Mouse (Mus musculus) thymus, postnatal 14 days (tissue): ENCODE measurements around the gene Cela3a.
"Not testable (repeated sequence)": the region's sequence is repeated elsewhere in the genome, so short reads cannot be mapped to it uniquely, and the experiment has no call there.

Experiments
- DNase-seq: peaks from one replicate; pipeline ENCODE4 v3.0.0; 2021

The Cela3a gene

DNA sequence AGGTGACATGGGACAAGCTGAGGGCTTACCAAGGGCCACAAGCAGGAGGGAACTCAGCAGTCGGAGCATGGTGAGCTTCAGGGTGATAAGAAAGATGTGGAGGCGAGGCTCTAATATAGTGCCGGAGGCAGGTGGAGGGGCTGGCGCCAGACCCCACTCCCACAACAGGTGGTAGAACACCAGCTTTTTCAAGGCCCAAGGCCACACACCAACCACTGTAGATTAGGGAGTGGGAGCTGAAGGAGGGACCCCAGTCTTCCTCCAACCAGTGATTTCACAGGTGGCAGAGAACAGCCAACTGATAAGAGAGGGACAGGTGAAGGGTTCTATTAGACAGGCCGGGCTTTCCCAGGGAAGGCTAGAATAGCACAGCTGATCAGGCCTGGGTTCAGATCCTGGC is at the start of gene Cela3a:
Gene Cela3a, minus strand, starts transcription at position 101 of the 400 bp plus-strand sequence.
- DNase-seq, result no peak

DNA sequence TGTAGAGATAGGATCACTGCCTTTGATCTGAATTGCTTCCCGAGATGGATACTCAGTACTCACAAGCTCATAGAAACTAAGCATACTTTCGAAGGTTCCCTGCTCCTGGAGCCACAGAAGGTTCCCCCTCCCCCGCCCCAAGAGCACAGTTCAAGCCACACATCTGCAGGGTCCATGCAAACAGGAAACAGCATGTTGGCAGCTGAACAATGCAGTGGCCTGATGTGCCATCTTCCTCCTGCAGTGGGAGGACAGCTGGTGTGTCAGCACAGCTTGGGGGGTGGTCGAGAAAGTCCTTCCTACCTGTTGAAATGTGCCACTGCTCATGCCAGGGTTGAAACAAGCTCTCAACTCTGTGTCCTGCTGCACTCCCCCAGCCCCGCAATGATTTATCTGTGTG is 49.3 kb upstream of the Cela3a start:
- DNase-seq, result peak; percentile 44

DNA sequence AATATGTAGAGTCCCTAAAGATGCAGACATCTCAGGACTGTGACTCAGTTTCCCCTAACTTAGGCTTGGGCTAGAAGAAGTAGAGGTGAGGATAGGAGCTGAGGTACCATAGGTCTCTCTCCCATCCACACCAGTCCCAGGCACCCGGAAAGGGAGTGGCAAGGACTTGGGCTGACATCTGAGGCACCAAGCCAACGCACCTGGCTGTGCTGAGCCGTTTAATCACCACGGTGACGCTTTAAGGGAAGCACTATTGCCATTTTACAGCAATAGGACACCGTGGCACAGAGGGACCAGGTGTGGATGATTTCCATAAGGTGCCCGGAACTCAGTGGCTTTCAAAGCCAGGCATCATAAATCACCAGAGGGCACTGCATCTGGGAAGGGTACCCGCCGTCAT is 48.7 kb upstream of the Cela3a start:
- peak; percentile 27 for DNase-seq

DNA sequence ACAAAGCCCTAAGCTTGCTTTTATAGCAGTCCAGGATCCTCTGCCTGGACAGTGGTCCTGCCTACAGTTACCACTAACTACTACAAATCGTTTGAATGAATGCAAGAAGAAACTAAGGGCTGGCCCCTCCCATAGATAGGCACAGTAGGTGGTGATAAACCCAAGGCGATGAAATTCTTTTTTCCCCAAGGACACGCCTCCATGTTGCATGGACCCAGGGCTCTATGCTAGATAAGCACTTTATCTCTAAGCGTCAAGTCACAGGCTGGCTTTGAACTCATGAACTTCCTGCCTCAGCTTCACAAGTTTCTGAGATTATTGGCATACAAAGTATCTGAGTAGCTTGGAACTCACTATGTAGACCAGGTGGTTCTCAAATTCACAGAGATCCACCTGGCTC is 47.7 kb upstream of the Cela3a start:
- DNase-seq, result no peak

GRCm38 (mm10) chr4:137456581-137456980 is 47.0 kb upstream of the Cela3a start:
- DNase-seq, result no peak

DNA sequence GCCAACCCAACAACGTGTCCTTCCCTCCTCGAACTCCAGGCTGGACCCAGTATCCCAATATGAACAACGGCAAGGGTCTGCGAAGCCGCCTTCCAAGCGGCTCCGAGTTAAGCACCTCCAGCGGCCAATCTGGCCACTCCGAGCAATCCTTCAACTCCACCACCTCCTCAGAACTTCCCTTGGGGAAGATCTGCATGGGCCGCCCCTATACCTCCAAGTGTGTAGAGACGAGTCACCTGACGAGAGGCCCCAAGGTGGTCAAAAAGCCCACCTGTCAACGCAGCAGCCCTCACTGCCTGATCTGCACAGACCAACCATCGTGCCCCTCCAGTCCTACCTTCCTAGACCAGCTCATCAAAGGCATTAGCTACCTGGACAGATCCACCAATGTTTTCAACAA is 45.0 kb upstream of the Cela3a start:
- no peak for DNase-seq

- DNase-seq, result no peak
Measured at GRCm38 (mm10) chr4:137453234-137453767, 43.7 kb upstream of the Cela3a start, which contains the start of gene 1700013G24Rik. 1700013G24Rik (plus strand) TSS chr4:137453284.

- DNase-seq, result no peak
Measured at GRCm38 (mm10) chr4:137452190-137452589, 42.6 kb upstream of the Cela3a start.

GRCm38 (mm10) chr4:137449715-137450114 is 40.1 kb upstream of the Cela3a start:
- no peak for DNase-seq

DNA sequence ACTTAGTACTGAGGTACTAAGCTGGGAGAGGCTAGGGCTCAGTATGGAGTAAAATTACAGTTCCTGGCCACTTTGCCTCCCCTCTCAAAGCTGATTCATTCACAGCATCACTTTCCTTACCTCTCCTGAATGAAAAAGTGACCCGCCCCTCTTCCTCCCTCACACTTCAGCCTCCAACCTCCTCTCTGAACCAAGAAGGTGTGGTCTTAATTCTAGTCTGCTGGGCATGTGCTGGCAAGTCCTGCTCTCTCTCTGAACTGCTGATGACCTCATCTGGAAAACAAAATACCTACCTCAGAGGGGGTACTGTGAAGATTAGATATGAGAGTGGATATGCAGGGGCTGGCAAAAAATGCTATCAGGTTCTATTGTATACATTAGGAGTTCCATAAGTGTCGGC is 39.5 kb upstream of the Cela3a start:
- no peak for DNase-seq

DNA sequence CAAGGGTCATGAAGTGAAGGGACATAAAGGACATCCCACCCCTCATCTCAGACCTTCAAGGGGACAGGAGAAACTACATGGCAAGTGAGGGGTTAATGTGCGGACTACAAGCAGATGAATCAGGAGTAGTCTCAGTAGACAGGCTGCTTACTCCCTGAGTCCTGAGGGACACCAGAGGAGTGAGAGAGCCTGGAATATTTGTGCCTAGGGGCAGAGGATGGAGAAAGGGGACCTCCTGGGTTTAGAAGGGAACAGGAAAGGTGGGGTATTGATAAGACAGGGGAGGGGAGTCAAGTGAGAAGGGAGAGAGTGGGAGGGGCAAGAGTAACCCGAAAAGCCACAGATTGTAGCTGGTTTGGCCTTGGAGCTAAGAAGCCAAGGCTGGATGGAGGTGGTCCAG is 39.0 kb upstream of the Cela3a start:
- no peak for DNase-seq

GRCm38 (mm10) chr4:137448197-137448596 is 38.6 kb upstream of the Cela3a start:
- no peak for DNase-seq

DNA sequence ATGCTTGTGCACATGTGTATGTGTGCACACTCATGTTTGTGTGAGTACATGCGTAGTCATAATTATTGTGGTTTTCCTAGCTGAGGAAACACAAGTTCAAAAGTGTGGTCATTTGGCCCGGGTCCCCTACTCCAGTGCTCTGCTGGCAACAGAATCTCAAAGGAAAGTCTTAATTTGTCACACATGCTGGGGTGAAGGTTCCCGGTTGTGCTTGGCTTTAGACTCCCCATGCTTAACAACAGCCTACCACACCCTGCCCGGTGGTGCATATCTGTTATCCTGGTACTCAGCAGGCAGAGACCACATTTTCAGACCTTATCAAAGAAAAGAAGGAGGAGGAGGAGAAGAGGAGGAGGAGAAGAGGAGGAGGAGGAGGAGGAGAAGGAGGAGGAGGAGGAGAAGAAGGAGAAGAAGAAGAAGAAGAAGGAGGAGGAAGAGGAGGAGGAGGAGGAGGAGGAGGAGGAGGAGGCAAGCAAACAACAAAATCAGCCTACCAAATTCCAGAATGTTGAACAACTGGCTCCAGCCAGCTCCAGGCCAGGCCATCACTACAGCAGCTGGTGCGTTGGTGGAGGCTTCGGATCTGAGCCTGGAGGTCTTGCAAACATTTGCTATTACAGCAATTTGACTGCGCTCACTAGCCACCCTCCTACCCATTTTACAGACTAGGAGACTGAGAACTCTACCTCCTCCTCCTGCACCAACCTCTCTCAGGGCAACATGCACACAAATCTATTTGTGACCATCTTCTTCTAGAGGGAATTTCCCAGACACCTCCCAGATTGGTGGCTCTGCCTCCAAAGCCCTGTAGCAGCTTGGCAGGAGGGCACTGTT is 38.0 kb upstream of the Cela3a start:
- DNase-seq, result no peak

- no peak for DNase-seq
Measured at GRCm38 (mm10) chr4:137445881-137446280, 36.3 kb upstream of the Cela3a start.

GRCm38 (mm10) chr4:137443625-137444024 is 34.0 kb upstream of the Cela3a start:
- peak; percentile 55 for DNase-seq

- DNase-seq, result no peak
Measured at GRCm38 (mm10) chr4:137441332-137441731, 31.7 kb upstream of the Cela3a start.

- DNase-seq, result no peak
Measured at GRCm38 (mm10) chr4:137438842-137439241, 29.3 kb upstream of the Cela3a start.

GRCm38 (mm10) chr4:137436979-137437669 is 27.5 kb upstream of the Cela3a start:
- no peak for DNase-seq

GRCm38 (mm10) chr4:137432700-137433550 is 23.3 kb upstream of the Cela3a start:
- not testable (repeated sequence) for DNase-seq

DNA sequence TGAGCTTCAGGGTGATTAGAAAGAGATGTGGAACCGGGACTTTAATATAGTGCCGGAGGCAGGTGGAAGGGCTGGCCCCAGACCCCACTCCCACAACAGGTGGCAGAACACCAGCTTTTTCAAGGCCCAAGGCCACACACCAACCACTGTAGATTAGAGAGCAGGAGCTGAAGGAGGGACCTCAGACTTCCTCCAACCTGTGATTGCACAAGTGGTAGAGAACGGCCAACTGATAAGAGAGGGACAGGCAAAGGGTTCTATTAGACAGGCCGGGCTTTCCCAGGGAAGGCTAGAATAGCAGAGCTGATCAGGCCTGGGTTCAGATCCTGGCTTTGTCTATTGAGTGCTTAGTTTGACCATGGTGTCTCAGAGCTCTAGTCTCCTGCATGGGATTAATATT is 20.9 kb upstream of the Cela3a start, which contains the start of gene Cela3b:
Gene Cela3b, minus strand, starts transcription at position 39 of the 400 bp plus-strand sequence.
- DNase-seq, result no peak

- no peak for DNase-seq
Measured at GRCm38 (mm10) chr4:137417712-137418564, 8.3 kb upstream of the Cela3a start.

- no peak for DNase-seq
Measured at GRCm38 (mm10) chr4:137414936-137415335, 5.3 kb upstream of the Cela3a start.
